ENCODE assay signal across 22 mouse cellular contexts in genomic region chr19:3931716-3932115, GRCm38 (mm10). TPM values are rescaled to one million over a fixed set of nuclear protein-coding genes. Genes with fewer than 3 reads are reported as not detected.
DNase-seq lines count a peak whose midpoint lies in the region; ATAC-seq lines count a peak whose summit lies in the region.
"Had no signal": no experiment of that assay in that cellular context is flagged by ENCODE, and none has a peak within 500 bp of the region (broad histone marks: within the 10 kb centered on the region; RNA-seq: fewer than 3 reads in every experiment).

No protein-coding gene starts in this region.

- H3K4me1 ChIP-seq in brown adipose tissue, adult 24 weeks (ENCODE audit: control insufficient read depth, insufficient read depth, insufficient read length, low read length), result peaks cover 14% of the 10 kb centered on the region

- peak overlapping the region; percentile 32 for H3K27ac ChIP-seq in brown adipose tissue, adult 24 weeks (replicated peaks; ENCODE audit: low read depth, low read length)
- H3K27ac ChIP-seq: forebrain, embryonic 10.5 days; hindbrain, embryonic 15.5 days; liver, embryonic 15.5 days had no signal

- H3K4me3 ChIP-seq in brown adipose tissue, adult 24 weeks (ENCODE audit: insufficient read depth, low read depth, low read length), result no peak overlapping the region
- H3K4me3 ChIP-seq: forebrain, embryonic 10.5 days; heart, embryonic 12.5 days; hindbrain, embryonic 15.5 days; liver, embryonic 15.5 days had no signal

- peak; percentile 24; the same call in 1 of the 2 replicates for ATAC-seq in neutrophil, adult 5-6 weeks (ENCODE audit: extremely low read depth, insufficient number of reproducible peaks, low FRiP score, poor library complexity, severe bottlenecking)
- ATAC-seq in megakaryocyte-erythroid progenitor cell, adult 5-6 weeks (replicated peaks; ENCODE audit: low FRiP score, low TSS enrichment, poor library complexity, severe bottlenecking), result no peak
- ATAC-seq: intestine, embryonic 16.5 days; midbrain, embryonic 16.5 days had no signal

- DNase-seq in heart, adult 11 months, result peak; percentile 98
- DNase-seq in heart, adult 8-10 months (ENCODE audit: low spot score), result no peak
- peak; percentile 62 to 66 for DNase-seq in spleen, postnatal 36 days (ENCODE audit: low spot score in 2 of 2)
- no peak for DNase-seq in spleen, adult 12 weeks (ENCODE audit: low spot score)
- no peak for DNase-seq in kidney, adult 8-10 months
- DNase-seq: cerebellum, adult 8-10 months; gastrocnemius, postnatal 25 days; right cerebral cortex, postnatal 14 days had no signal

RNA-seq across cellular contexts. Expression of gene Aldh3b1, which starts 2.1 kb away (rescaled TPM):
- 1 to 10 TPM in 3 of 4 experiments, under 1 TPM in 1; 0.76 to 2.2 (median 1.6) TPM for total RNA-seq in heart, adult 8-10 months (2022)
- polyA plus RNA-seq in brown adipose tissue, adult 24 weeks (2012; ENCODE audit: insufficient read depth, insufficient read length, missing spikeins), result 1.8 and 2.2 TPM in 2 replicates
- 78.5 and 85.2 TPM in 2 replicates for total RNA-seq in neutrophil, adult 5-6 weeks (2017)
- 3.9 TPM in 1 of 2 replicates, not detected in the other for total RNA-seq in megakaryocyte-erythroid progenitor cell, adult 5-6 weeks (2014; fragmentation: Nextera tagmentation)
- not detected in 2 replicates for total RNA-seq in megakaryocyte-erythroid progenitor cell, adult 5-6 weeks (2017)

RNA-seq across cellular contexts. Expression of gene Unc93b1, which starts 3.3 kb away (rescaled TPM):
- total RNA-seq in heart, adult 8-10 months (2022), result 10 to 100 TPM; 11.1 to 19.2 (median 13.7) TPM
- 25.3 and 25.4 TPM in 2 replicates for polyA plus RNA-seq in brown adipose tissue, adult 24 weeks (2012; ENCODE audit: insufficient read depth, insufficient read length, missing spikeins)
- 628 and 632 TPM in 2 replicates for total RNA-seq in neutrophil, adult 5-6 weeks (2017)
- total RNA-seq in megakaryocyte-erythroid progenitor cell, adult 5-6 weeks (2014; fragmentation: Nextera tagmentation), result 9.1 and 10.4 TPM in 2 replicates
- 3.9 and 16.4 TPM in 2 replicates for total RNA-seq in megakaryocyte-erythroid progenitor cell, adult 5-6 weeks (2017)

RNA-seq across cellular contexts. Expression of gene Ndufs8, which starts 19.1 kb away (rescaled TPM):
- total RNA-seq in heart, adult 8-10 months (2022), result 100 to 1,000 TPM; 481 to 543 (median 507) TPM
- polyA plus RNA-seq in brown adipose tissue, adult 24 weeks (2012; ENCODE audit: insufficient read depth, insufficient read length, missing spikeins), result 1,010 and 1,143 TPM in 2 replicates
- total RNA-seq in neutrophil, adult 5-6 weeks (2017), result 34.7 and 40.1 TPM in 2 replicates
- 175 and 218 TPM in 2 replicates for total RNA-seq in megakaryocyte-erythroid progenitor cell, adult 5-6 weeks (2014; fragmentation: Nextera tagmentation)
- 54.3 and 59.0 TPM in 2 replicates for total RNA-seq in megakaryocyte-erythroid progenitor cell, adult 5-6 weeks (2017)

RNA-seq across cellular contexts. Expression of gene Tcirg1, which starts 24.8 kb away (rescaled TPM):
- total RNA-seq in heart, adult 8-10 months (2022), result 10 to 100 TPM in 2 of 4 experiments, 1 to 10 TPM in 2; 8.5 to 13.9 (median 9.3) TPM
- 5.3 and 7.7 TPM in 2 replicates for polyA plus RNA-seq in brown adipose tissue, adult 24 weeks (2012; ENCODE audit: insufficient read depth, insufficient read length, missing spikeins)
- 158 and 167 TPM in 2 replicates for total RNA-seq in neutrophil, adult 5-6 weeks (2017)
- total RNA-seq in megakaryocyte-erythroid progenitor cell, adult 5-6 weeks (2014; fragmentation: Nextera tagmentation), result 27.6 and 37.7 TPM in 2 replicates
- 6.7 and 44.0 TPM in 2 replicates for total RNA-seq in megakaryocyte-erythroid progenitor cell, adult 5-6 weeks (2017)

RNA-seq across cellular contexts. Expression of gene Aldh3b3, which starts 26.7 kb away (rescaled TPM):
- total RNA-seq in heart, adult 8-10 months (2022), result 1 to 10 TPM in 1 of 4 experiments, under 1 TPM in 3; 0.35 to 1.2 (median 0.55) TPM
- polyA plus RNA-seq in brown adipose tissue, adult 24 weeks (2012; ENCODE audit: insufficient read depth, insufficient read length, missing spikeins), result not detected in 2 replicates
- total RNA-seq in neutrophil, adult 5-6 weeks (2017), result not detected in 2 replicates
- not detected in 2 replicates for total RNA-seq in megakaryocyte-erythroid progenitor cell, adult 5-6 weeks (2014; fragmentation: Nextera tagmentation)
- not detected in 2 replicates for total RNA-seq in megakaryocyte-erythroid progenitor cell, adult 5-6 weeks (2017)
- total RNA-seq: ES-E14; gastrocnemius, postnatal 25 days; layer of hippocampus, adult 18-20 months had no signal
- polyA plus RNA-seq: forebrain, embryonic 10.5 days; heart, embryonic 12.5 days; hindbrain, embryonic 15.5 days; intestine, embryonic 16.5 days; kidney, embryonic 16.5 days; limb, embryonic 11.5 days; midbrain, embryonic 16.5 days; neural tube, embryonic 11.5 days had no signal

Comparison
In these comparisons a context has a peak if more than half of its experiments do, and no peak if none do; other contexts are left out.
1. DNase-seq: peak in heart, adult 11 months (single experiment) and spleen, postnatal 36 days (2 of 2); none in heart, adult 8-10 months (single experiment), spleen, adult 12 weeks (single experiment) and kidney, adult 8-10 months (0 of 2).
2. RNA of gene Aldh3b1, which starts 2.1 kb away (total RNA-seq): 78.5 to 85.2 TPM in neutrophil, adult 5-6 weeks; 3.9 TPM in megakaryocyte-erythroid progenitor cell, adult 5-6 weeks and 0.76 to 2.2 TPM in heart, adult 8-10 months; every median in the first group is over 10 times any median in the second.
3. RNA of gene Unc93b1, which starts 3.3 kb away (total RNA-seq): 628 to 632 TPM in neutrophil, adult 5-6 weeks; 3.9 to 16.4 TPM in megakaryocyte-erythroid progenitor cell, adult 5-6 weeks and 11.1 to 19.2 TPM in heart, adult 8-10 months; every median in the first group is over 10 times any median in the second.